Mouse (Mus musculus) neural tube, embryonic 14.5 days (tissue): ENCODE measurements around the gene Igsf3. TPM values are rescaled to one million over a fixed set of nuclear protein-coding genes. Genes with fewer than 3 reads are reported as not detected.

Experiments used
- ATAC-seq: fragments of 200-750 bp; cut with Nextera tagmentation; 2 replicates; pipeline ENCODE4 v1.8.0; 2017; ENCODE audit warnings: low read depth, mild to moderate bottlenecking, moderate TSS enrichment, moderate library complexity
- H3K27ac ChIP-seq: fragments of 300-500 bp; sonication (generic); 2 replicates; pipeline ENCODE4 v1.5.1; 2014; ENCODE audit warnings: low read depth, mild to moderate bottlenecking, control low read depth, low read length, moderate library complexity, mixed read lengths
- H3K27me3 ChIP-seq: fragments of 300-500 bp; sonication (generic); 2 replicates; pipeline ENCODE4 v1.6.1; 2014; ENCODE audit warnings: low read length; ENCODE audit not compliant: control insufficient read depth, insufficient read depth
- H3K36me3 ChIP-seq: fragments of 300-500 bp; sonication (generic); 2 replicates; pipeline ENCODE4 v1.6.1; 2014; ENCODE audit warnings: low read length, mixed read lengths; ENCODE audit not compliant: control insufficient read depth, insufficient read depth
- H3K4me1 ChIP-seq: fragments of 300-500 bp; sonication (generic); 2 replicates; pipeline ENCODE4 v1.6.1; 2014; ENCODE audit warnings: low read length; ENCODE audit not compliant: control insufficient read depth, insufficient read depth
- H3K4me2 ChIP-seq: fragments of 300-500 bp; sonication (generic); 2 replicates; pipeline ENCODE4 v1.6.1; 2014; ENCODE audit warnings: mild to moderate bottlenecking, low read depth, low read length, control low read depth
- H3K4me3 ChIP-seq: fragments of 300-500 bp; sonication (generic); 2 replicates; pipeline ENCODE4 v1.5.1; 2014; ENCODE audit warnings: low read depth, low read length, control low read depth, mixed read lengths
- H3K9ac ChIP-seq: fragments of 300-500 bp; sonication (generic); replicated peaks from 2 replicates; pipeline ENCODE4 v1.6.1; 2014; ENCODE audit warnings: low read depth, mild to moderate bottlenecking, control low read depth, low read length, mixed read lengths
- H3K9me3 ChIP-seq: fragments of 300-500 bp; sonication (generic); 2 replicates; pipeline ENCODE4 v1.6.1; 2016; ENCODE audit warnings: low read length; ENCODE audit not compliant: control insufficient read depth
- WGBS: fragments of 180-500 bp; shearing (Covaris S2); extraction: QIAGEN DNeasy Blood & Tissue Kit; methylation state at CpG from one replicate; pipeline ENCODE4 v1.1.7; 2014; 5-methylcytosine and 5-hydroxymethylcytosine counted together
- polyA plus RNA-seq: library from polyadenylated mRNA; unstranded; fragments of >200 nt; fragmentation: Nextera tagmentation; extraction: Ambion mirVana; gene quantifications from 2 replicates; pipeline ENCODE4 v1.2.1, GENCODE M21; 2014

Igsf3 gene
- polyA plus RNA-seq, 1 experiment from 2014 or later = 66.4 TPM

DNA sequence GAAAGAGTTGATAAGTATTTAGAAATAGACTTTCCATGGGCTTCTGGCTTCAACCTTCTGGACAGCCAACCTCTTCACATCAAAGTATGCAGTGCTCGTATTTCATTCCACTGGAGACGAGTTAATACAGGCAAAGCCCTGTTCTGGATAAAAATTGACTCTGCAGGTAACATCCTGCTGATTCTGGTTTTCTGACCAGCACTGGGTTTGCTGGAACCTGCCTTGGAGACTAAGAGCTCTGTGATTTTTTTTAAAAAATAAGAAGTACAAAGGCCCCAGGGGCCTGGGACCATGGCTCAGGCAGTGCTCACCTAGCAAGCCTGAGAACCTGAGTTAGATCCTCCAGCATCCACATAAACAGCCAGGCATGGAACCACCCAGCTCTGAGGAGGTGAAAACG, 130.9 kb downstream of the Igsf3 start:
- Histone ChIP-seq H3K4me2 (no peak overlapping the region), H3K9me3 (no peaks in the 10 kb centered on the region), H3K27ac (no peak overlapping the region), H3K36me3 (no peaks in the 10 kb centered on the region), H3K4me3 (no peak overlapping the region), H3K9ac (no peak overlapping the region), H3K4me1 (peaks cover 6% of the 10 kb centered on the region), H3K27me3 (no peaks in the 10 kb centered on the region)
- ATAC-seq = no peak
- WGBS = 86% methylated on average over 3 of the region's 3 CpGs

DNA sequence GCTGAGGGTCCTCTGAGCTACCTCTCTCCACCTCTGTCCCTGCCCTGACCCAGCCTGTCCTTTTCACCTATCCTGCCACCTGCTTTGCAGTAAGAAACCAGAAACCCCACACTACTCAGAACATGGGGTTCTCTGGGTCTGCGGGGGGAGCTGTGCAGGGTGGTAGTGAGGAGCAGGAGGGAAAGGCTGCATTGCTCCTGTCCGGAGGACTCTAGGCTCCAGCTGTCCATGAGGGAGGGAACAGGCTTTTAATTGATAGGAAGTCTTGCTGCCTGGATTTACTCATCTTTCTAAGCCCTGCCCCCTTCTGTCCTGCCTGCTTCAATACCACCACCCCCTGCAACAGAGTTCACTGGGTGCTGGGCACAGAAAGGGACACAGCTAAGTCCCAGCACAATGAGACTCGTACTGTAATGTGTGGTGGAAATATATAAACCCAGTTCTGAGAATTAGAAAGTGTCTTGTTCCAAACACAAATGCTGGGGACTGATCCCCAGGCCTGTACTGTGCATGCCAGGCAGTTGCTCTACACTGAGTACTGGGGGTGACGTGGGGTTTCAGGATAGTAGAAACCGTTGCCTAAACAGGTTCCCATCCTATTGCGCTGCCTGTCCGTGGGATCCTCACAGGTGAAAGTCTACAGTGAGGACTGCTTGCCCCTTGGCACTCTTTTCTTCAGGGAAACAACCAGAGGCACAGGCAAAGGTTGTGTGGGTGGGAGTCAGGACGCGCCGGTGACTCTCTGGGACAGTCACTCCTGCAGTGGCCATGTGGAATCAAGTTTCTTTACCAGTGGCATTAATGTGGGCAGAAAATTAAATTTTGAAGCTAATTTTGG, 133.0 kb downstream of the Igsf3 start:
- Histone ChIP-seq H3K27me3 (no peaks in the 10 kb centered on the region), H3K27ac (no peak overlapping the region), H3K4me3 (no peak overlapping the region), H3K36me3 (no peaks in the 10 kb centered on the region), H3K4me1 (peaks cover 13% of the 10 kb centered on the region), H3K4me2 (no peak overlapping the region), H3K9me3 (no peaks in the 10 kb centered on the region), H3K9ac (no peak overlapping the region)
- ATAC-seq = no peak
- 89% methylated on average over 10 of the region's 10 CpGs for WGBS

DNA sequence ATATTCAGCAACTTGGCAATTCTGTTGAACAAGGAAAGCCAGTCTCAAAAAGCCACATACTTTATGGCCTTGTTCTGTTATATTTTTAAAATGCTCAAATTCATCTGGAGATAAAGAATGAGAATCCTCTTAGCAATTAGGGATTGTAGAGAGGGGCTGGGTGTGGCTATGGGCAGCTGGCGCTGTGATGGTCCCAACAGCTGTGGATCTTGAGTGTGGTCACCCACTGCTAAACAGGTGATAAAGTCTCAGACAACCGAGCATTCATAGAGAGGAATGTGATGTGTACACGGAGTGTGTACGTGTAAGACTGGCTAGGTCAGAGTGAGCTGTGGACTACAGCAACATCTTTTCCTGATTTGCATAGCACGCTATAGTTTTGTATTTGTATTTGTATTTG, 133.7 kb downstream of the Igsf3 start:
- H3K4me1 ChIP-seq = peaks cover 13% of the 10 kb centered on the region
- H3K4me3 ChIP-seq = no peak overlapping the region
- H3K27me3 ChIP-seq = no peaks in the 10 kb centered on the region
- H3K36me3 ChIP-seq = no peaks in the 10 kb centered on the region
- no peak overlapping the region for H3K9ac ChIP-seq
- WGBS = 85% methylated on average over 5 of the region's 5 CpGs
- H3K9me3 ChIP-seq = no peaks in the 10 kb centered on the region
- H3K27ac ChIP-seq = no peak overlapping the region
- ATAC-seq = no peak
- H3K4me2 ChIP-seq = no peak overlapping the region

Other genes with a start within 250 kb of the Igsf3 start
- gene Cd2, start 89.1 kb upstream of the Igsf3 start, polyA plus RNA-seq = 0.17 TPM in 1 of 2 replicates, not detected in the other
- gene Atp1a1, start 227.6 kb downstream of the Igsf3 start, polyA plus RNA-seq = 105 and 115 TPM in 2 replicates